Mouse (Mus musculus) embryo, embryonic 10 days (tissue): ENCODE measurements at regions not wholly inside any gene's neighbourhood (a gene's known extent, or its start where the extent isn't known, plus 50 kb on each side); places are given as distances from the start of the nearest gene placed in this dataset.

Experiments used
- DNase-seq: peaks from one replicate; pipeline ENCODE4 v3.0.0-alpha.2; 2015; ENCODE audit warnings: low spot score

DNA sequence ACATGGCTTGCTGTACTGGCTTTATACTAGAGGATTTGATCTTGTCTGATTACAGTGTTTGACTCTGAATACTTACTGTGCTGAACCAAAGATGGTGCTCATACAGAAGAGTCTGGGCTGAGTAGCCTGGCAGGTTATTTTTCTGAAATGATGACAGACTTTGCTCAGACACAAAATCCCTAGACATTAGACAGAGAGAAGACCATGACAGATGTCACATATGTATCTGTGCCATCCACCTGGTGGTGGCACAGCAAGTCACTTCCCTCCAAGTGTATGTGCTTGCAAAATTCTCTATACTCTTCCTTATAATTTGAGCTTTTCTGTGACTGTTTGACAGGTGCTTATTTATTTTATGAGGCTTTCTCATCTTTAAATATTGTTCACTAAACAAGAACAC lies 80.7 kb downstream of the Gm7361 start:
- no peak for DNase-seq

DNA sequence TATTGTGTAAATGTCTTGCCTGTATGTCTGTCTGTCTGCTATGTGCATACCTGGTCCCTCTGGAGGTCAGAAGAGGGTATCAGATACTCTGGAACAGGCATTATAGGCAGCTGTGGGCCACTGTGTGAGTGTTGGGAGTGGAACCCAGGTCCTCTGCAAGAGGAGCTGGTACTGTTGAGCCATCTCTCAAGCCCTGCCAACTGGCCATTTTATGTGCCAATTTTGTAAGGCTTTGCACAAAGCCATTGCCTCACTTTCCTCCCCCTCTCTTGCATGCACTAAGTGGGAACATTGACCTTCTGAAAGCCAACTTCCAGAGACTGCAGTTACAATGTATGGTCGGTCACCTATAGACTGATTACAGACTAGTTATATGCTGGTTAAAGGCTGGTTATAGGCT lies 81.8 kb downstream of the Gm7361 start:
- DNase-seq: no peak

- DNase-seq: no peak
Observed at GRCm38 (mm10) chr5:26355156-26355555, 97.7 kb downstream of the Gm7361 start.

DNA sequence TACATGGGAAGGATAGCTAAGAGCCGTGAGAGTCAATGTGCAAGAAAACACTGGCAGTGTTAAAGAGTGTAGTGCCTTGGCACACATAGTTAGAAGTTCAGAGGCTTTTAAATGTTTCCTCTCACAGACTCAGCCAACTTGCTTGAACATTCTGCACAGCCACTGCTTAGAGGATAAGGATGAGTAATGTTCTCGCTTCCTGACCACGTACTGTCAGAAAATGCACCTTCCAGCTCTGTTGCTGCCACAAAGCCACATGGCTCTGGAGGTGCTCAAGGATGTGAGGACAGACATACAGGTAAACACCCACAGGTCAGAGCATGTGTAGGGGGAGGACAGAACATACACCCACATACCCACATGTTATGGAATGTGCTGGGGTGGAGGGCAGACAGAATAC lies 101.6 kb downstream of the Gm7361 start:
- no peak for DNase-seq

- no peak for DNase-seq
Observed at GRCm38 (mm10) chr5:26374175-26374984, 116.9 kb downstream of the Gm7361 start.

DNA sequence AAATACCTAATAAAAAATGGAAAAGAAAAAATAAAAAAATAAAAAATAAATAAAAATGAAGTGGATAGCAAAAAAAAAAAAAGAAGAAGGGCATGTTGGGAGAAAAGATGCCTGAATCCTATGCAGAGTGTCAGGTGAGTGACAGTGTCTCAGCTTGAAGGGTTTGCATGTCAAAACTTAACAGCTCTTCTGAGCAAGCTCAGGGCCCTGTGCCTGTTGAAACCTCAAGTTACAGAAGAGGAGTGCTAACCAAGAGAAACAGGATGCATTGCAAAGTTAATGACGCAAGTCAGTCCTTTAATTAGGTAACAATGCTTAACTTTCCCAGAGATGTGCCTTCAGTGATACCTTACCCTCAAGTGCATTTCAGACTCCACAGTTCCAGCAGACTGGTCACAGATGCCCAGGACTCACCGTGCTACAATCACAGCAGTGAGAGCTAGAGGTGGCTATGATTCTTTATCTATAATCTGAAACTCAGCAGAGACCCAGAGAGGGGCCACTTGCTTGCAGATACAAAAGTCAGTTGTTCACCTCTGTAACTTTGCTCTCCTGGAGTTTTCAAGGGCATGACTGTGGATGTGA lies 149.7 kb downstream of the Gm7361 start:
- DNase-seq: peak; percentile 1

DNA sequence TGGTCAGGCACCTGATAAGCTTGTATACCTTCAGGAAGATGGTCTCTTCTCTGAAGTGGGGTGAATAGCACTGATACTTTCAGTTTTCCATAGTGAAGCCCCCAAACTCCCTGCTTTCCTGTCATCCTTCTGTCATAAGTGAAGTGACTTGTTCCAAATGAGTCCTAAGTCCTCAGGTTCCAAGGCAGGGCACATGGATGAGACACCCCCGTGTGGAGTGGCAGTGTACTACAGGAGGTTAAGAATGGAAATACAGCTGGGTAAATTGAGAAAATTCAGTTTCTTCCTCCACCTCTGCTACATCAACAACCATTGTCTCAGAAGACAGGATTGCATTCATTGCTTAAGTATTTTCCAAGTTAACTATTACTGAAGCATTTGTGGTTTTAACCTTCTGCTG lies 155.7 kb downstream of the Gm7361 start:
- peak; percentile 14 for DNase-seq

DNA sequence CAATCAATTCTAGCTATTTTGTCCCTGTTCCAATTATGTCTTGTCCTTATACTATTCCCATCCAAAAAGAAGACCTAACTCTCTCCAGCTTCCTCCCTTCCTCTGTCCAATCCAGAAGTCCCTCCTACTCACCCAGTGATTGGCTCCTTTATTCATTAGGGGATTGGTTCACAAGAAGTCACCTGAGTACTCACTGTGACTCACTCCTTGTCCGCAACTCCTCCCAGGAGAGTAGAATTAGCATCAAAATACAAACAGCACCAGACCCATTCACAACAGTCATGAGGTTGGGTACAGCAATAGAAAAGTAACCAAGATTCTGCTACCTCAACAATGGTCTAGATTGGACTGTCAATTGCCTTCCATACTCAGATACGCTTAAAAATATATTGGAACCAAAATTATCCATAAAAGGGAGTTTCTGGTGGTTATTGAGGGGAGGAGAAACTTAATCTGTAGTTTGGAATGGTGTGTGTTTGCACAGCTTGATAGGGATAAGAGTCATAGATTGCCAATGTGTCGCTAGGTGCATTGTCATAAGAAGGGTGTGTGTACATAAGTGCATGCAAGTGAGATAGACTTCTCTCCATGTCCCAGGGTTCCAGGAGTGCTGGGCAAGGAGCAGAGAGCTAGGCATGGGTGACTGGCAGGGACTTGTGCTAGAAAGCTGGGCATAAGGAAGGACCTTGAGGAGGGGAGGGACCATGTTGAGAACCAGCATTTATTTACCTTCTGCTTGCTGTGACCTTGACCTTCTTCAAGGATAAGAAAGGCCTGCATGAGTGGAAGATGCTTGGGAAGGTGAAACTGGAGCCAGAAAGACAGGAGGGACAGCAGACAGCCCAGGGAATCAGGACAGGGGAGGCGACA lies 187.1 kb downstream of the Gm7361 start:
- DNase-seq: no peak

DNA sequence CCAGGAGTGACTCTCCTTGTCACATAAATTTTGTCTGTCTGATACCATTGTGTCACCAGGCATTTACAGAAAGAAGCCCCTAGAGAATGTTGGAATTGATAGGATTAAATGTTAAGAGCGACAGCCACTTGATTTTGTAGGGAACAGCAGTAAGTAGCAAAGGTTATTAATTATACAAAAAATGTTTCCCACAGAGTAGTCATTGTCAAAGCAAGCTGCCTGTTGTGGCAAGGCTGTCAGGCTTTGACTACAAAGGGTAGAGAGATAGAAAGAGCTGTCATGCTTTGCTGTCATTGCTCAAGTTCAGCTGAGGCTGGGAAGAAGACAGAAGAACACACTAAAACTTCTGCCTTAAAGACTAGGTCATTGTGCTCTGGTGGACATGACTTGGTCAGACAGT lies 193.8 kb downstream of the Gm7361 start:
- DNase-seq: no peak

GRCm38 (mm10) chr5:26457627-26458026 lies 200.1 kb downstream of the Gm7361 start:
- DNase-seq: no peak

GRCm38 (mm10) chr5:26466666-26467065 lies 209.2 kb downstream of the Gm7361 start:
- DNase-seq: no peak

GRCm38 (mm10) chr5:26485726-26486125 lies 228.2 kb downstream of the Gm7361 start:
- DNase-seq: no peak

DNA sequence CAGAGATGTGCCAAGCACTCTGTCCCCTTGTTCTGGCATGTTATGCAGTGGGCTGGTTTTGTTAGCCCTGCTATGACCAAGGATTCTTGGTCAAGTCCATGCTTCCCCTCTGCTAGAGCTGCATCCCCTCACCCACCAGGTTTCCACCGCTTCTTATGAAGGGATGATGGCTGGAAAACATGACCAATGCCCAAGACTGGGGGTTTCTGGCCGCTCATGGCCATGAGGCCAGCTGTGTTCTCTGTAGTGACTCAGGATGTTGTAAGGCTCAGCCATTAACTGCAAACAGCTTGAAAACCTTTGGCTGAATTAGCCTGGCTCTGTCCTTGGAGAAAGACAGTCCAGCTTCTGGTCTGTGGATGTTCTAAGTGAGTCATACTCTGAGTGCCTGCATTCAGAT lies 236.5 kb downstream of the Gm7361 start:
- no peak for DNase-seq

- DNase-seq: no peak
Observed at GRCm38 (mm10) chr5:26497641-26498430, 240.3 kb downstream of the Gm7361 start.

GRCm38 (mm10) chr5:26509525-26510168 lies 252.2 kb downstream of the Gm7361 start:
- no peak for DNase-seq

GRCm38 (mm10) chr5:26513039-26513955 lies 255.8 kb downstream of the Gm7361 start:
- DNase-seq: no peak

GRCm38 (mm10) chr5:26535556-26535955 lies 278.1 kb downstream of the Gm7361 start:
- peak; percentile 86 for DNase-seq

DNA sequence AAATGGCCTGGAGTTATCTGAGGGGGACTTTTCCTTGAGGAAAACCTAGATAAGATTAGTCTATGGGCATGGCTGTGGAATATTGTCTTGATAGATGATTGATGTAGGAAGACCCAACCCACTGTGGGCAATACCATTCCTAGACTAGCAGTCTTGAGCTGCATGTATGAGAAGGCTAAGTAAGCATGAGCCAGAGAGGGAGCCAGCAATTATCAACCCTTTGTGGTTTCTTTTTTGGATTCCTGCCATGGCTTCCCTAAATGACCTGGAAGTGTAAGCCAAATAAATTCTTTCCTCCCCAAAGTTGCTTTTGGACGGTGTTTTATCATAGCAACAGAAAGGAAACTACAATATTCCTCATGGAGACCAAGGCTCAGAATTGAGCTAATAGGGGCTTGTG lies 253.7 kb upstream of the Dpp6 start:
- DNase-seq: no peak

DNA sequence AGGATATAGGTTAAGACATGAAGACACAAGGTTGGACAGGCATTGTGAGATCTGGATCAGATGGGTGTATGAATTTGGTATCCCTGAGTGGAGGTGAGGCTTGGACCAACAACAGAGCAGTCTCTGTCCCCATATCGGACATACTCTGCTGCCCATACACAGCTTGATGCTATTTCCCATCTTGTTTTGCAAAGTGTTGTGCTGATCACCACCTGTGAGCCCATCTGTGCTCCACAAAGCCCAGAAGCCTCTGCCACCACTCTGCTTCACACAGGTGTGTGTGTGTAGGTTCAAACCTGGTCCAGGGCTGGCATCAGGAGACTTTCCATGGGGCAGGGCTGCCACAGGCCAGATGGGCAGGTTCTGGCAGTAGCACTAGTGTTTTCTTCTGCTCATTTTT lies 252.9 kb upstream of the Dpp6 start:
- DNase-seq: no peak

- no peak for DNase-seq
Observed at GRCm38 (mm10) chr5:26572691-26573191, 244.3 kb upstream of the Dpp6 start.
